In the genomic region with DNA sequence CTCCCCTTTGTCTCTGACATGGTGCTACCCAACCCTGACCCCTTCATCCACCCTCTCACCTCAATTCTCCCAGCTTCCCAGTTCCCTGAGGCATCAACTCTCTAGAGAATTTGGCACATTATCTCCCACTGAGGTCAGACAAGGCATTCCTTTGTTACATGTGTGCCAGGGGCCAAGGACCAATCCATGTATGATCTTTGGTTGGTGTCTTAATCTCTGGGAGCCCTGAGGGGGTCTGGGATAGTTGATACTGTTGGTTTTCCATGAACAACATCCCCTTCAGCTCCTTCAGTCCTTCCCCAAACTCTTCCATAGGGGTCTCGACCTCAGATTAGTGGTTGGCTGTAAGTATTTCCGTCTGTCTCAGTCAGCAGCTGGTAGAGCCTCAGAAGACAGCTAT, we compare ENCODE assay signal across 21 mouse cellular contexts.
A peak's percentile ranks its signal among the peaks of the same experiment; 100 is the strongest.
DNase-seq lines count a peak whose midpoint lies in the region; ATAC-seq lines count a peak whose summit lies in the region.
"Had no signal": no experiment of that assay in that cellular context is flagged by ENCODE, and none has a peak within 500 bp of the region (broad histone marks: within the 10 kb centered on the region; RNA-seq: fewer than 3 reads in every experiment).

No protein-coding gene starts in this region.

- DNase-seq in Muller cell, postnatal 12 days (ENCODE audit: inconsistent ontology term) = peak; percentile 55
- DNase-seq in R1 (ENCODE audit: low read depth, low spot score) = peak; percentile 4
- DNase-seq in embryo, embryonic 11.5 days (ENCODE audit: low read depth, low spot score) = peak; percentile 1
- DNase-seq in forelimb bud, embryonic 11.5 days (ENCODE audit: low read depth, low spot score) = peak; percentile 5
- no peak for DNase-seq in cerebellum, postnatal 14 days
- DNase-seq: adrenal gland, adult 2 months; adrenal gland, postnatal 36 days; cerebellum, adult 2 months; cerebellum, postnatal 36 days; gastrocnemius, postnatal 25 days; heart, adult 11 months; heart, postnatal 36 days; kidney, postnatal 14 days; lung, postnatal 36 days; right cerebral cortex, postnatal 25 days had no signal

- no peak for ATAC-seq in megakaryocyte progenitor cell, adult 5-6 weeks (replicated peaks; ENCODE audit: poor library complexity)
- ATAC-seq: activated CD4-positive, CD25-positive, alpha-beta regulatory T cell, adult 4 months; forebrain, embryonic 14.5 days; intestine, postnatal 0 days; midbrain, embryonic 13.5 days; Patski had no signal

Comparison
In these comparisons a context has a peak if more than half of its experiments do, and no peak if none do; other contexts are left out.
1. DNase-seq: peak in Muller cell, postnatal 12 days (single experiment), R1 (single experiment), embryo, embryonic 11.5 days (single experiment) and forelimb bud, embryonic 11.5 days (single experiment); none in cerebellum, postnatal 14 days (0 of 2).